Mouse (Mus musculus) inflammation-experienced regulatory T-cells, adult 16 weeks (primary cell): ENCODE data around the gene Spin2-ps6. TPM values are rescaled to one million over a fixed set of nuclear protein-coding genes. Genes with fewer than 3 reads are reported as not detected.

Experiments
- polyA plus RNA-seq: library from polyadenylated mRNA; unstranded; fragments of 100-300 nt; shearing (Covaris generic); gene quantifications from one replicate; pipeline ENCODE4 v1.2.1, GENCODE M21; 2017

The Spin2-ps6 gene
- polyA plus RNA-seq, result not detected

GRCm38 (mm10) chrX:33234569-33234968 lies at the start of gene Spin2-ps6:
Spin2-ps6 (plus strand) TSS chrX:33234869.

Other genes starting within 250 kb of the Spin2-ps6 start
- not detected for gene Btbd35f12, start 78.5 kb downstream of the Spin2-ps6 start, polyA plus RNA-seq